Mouse (Mus musculus): Measurements from ENCODE around the gene Zfp169.

GRCm38 (mm10) chr13:48554552-48554951 lies 41.3 kb upstream of the Zfp169 start:
- TF ChIP-seq CTCF (IDR thresholded peaks at IDR 0.05; ENCODE audit: low read depth, low read length) = no peak
- no peak for TF ChIP-seq POLR2A (IDR thresholded peaks at IDR 0.05; ENCODE audit: borderline replicate concordance, low read depth, low read length)
